Comparison of ENCODE assay signal across 8 mouse cellular contexts in genomic region chr7:81762180-81763109, GRCm38 (mm10). TPM values are rescaled to one million over a fixed set of nuclear protein-coding genes. Genes with fewer than 3 reads are reported as not detected.
DNase-seq lines count a peak whose midpoint lies in the region; ATAC-seq lines count a peak whose summit lies in the region.

Gene Ramac (plus strand): TSS chr7:81762925.

- ATAC-seq in megakaryocyte-erythroid progenitor cell, adult 5-6 weeks (replicated peaks; ENCODE audit: low FRiP score, low TSS enrichment, poor library complexity, severe bottlenecking) = peak; percentile 92

- peak; percentile 91 for DNase-seq in adipocyte (ENCODE audit: low spot score)
- peak; percentile 95 for DNase-seq in embryo, embryonic 10 days (ENCODE audit: low spot score)
- DNase-seq in gastrocnemius, postnatal 10 days = peak; percentile 88
- peak; percentile 96 for DNase-seq in induced T-regulatory cell, adult 2 months (ENCODE audit: low read depth)
- peak; percentile 88 to 94 for DNase-seq in left cerebral cortex, postnatal 10 days (ENCODE audit: extremely low spot score in 1 of 2, low spot score in 2 of 2)
- peak; percentile 85 for DNase-seq in right cerebral cortex, postnatal 25 days
- DNase-seq in urinary bladder, postnatal 4 days (ENCODE audit: low spot score in 2 of 2) = peak; percentile 81 to 92

- intact Hi-C loops in left cerebral cortex, postnatal 10 days (cut with DNase I) = loop anchor here (5.0 to 10.0 kb wide), 2 partner anchors 110 to 188 kb away; partner anchors contain the start of gene Whamm

RNA-seq across cellular contexts. Expression of gene Ramac, which starts in this region (rescaled TPM):
- 10 to 100 TPM; 26.7 to 27.9 TPM for total RNA-seq in gastrocnemius, postnatal 10 days (2021)
- total RNA-seq in left cerebral cortex, postnatal 10 days (2021) = 10 to 100 TPM; 67.2 to 71.9 TPM
- total RNA-seq in megakaryocyte-erythroid progenitor cell, adult 5-6 weeks (2014; fragmentation: Nextera tagmentation) = 52.4 and 55.1 TPM in 2 replicates
- 73.6 and 96.6 TPM in 2 replicates for total RNA-seq in megakaryocyte-erythroid progenitor cell, adult 5-6 weeks (2017)

Comparison
In these comparisons a context has a peak if more than half of its experiments do, and no peak if none do; other contexts are left out.
1. Peak in every context shown above with its lines: DNase-seq and ATAC-seq.